Mouse (Mus musculus) adrenal gland, postnatal 4 days (tissue): ENCODE measurements around the gene Fbxl17. TPM values are rescaled to one million over a fixed set of nuclear protein-coding genes. Genes with fewer than 3 reads are reported as not detected.

Experiments
- DNase-seq, 2 experiments: peaks; one replicate each; pipeline ENCODE4 v3.0.0; 2021 to 2022; ENCODE audit warnings: low spot score in 2 of 2, mixed read lengths in 2 of 2
- total RNA-seq, 2 experiments: library from RNA; stranded (reverse); gene quantifications; 2 replicates each; pipeline ENCODE4 v1.2.3; 2021

The Fbxl17 gene
- total RNA-seq, 2 experiments from 2014 or later = 40.3 to 44.5 TPM

GRCm38 (mm10) chr17:63403801-63404415 is 95.9 kb downstream of the Fbxl17 start:
- DNase-seq = no peak

GRCm38 (mm10) chr17:63402741-63403681 is 96.8 kb downstream of the Fbxl17 start:
- no peak for DNase-seq

- no peak for DNase-seq
Observed at GRCm38 (mm10) chr17:63402170-63402569, 97.6 kb downstream of the Fbxl17 start.

- no peak for DNase-seq
Observed at GRCm38 (mm10) chr17:63400640-63401039, 99.2 kb downstream of the Fbxl17 start.

GRCm38 (mm10) chr17:63399816-63400215 is 100.0 kb downstream of the Fbxl17 start:
- no peak for DNase-seq

- DNase-seq = no peak
Observed at GRCm38 (mm10) chr17:63391506-63391905, 108.3 kb downstream of the Fbxl17 start.

- no peak for DNase-seq
Observed at GRCm38 (mm10) chr17:63390951-63391350, 108.9 kb downstream of the Fbxl17 start.

- DNase-seq = no peak
Observed at GRCm38 (mm10) chr17:63370977-63371376, 128.8 kb downstream of the Fbxl17 start.

- no peak for DNase-seq
Observed at GRCm38 (mm10) chr17:63369631-63370310, 130.0 kb downstream of the Fbxl17 start.

GRCm38 (mm10) chr17:63367476-63367875 is 132.3 kb downstream of the Fbxl17 start:
- no peak for DNase-seq

GRCm38 (mm10) chr17:63366045-63366444 is 133.8 kb downstream of the Fbxl17 start:
- no peak for DNase-seq

- DNase-seq = no peak
Observed at GRCm38 (mm10) chr17:63364605-63365004, 135.2 kb downstream of the Fbxl17 start.

- no peak for DNase-seq
Observed at GRCm38 (mm10) chr17:63362196-63362595, 137.6 kb downstream of the Fbxl17 start.

- DNase-seq = no peak
Observed at GRCm38 (mm10) chr17:63361679-63362078, 138.1 kb downstream of the Fbxl17 start.

GRCm38 (mm10) chr17:63358837-63359236 is 141.0 kb downstream of the Fbxl17 start:
- DNase-seq = no peak

GRCm38 (mm10) chr17:63356202-63356601 is 143.6 kb downstream of the Fbxl17 start:
- no peak for DNase-seq

- DNase-seq = no peak
Observed at GRCm38 (mm10) chr17:63352634-63353195, 147.1 kb downstream of the Fbxl17 start.

- no peak for DNase-seq
Observed at GRCm38 (mm10) chr17:63351682-63352081, 148.1 kb downstream of the Fbxl17 start.

GRCm38 (mm10) chr17:63350876-63351509 is 148.8 kb downstream of the Fbxl17 start:
- no peak for DNase-seq

- DNase-seq = no peak
Observed at GRCm38 (mm10) chr17:63344101-63344500, 155.7 kb downstream of the Fbxl17 start.

GRCm38 (mm10) chr17:63343076-63343475 is 156.7 kb downstream of the Fbxl17 start:
- no peak for DNase-seq
